Mouse (Mus musculus): ENCODE data around the gene Olfr70. TPM values are rescaled to one million over a fixed set of nuclear protein-coding genes. Genes with fewer than 3 reads are reported as not detected.

The Olfr70 gene
- polyA plus RNA-seq, 1 experiment from 2014 or later = not detected

Other genes starting within 250 kb of the Olfr70 start
- 2.4 and 4.0 TPM in 2 replicates for gene Cd72, start 246.2 kb downstream of the Olfr70 start, polyA plus RNA-seq (2014; fragmentation: Nextera tagmentation; extraction: Ambion mirVana)
- not detected in 2 replicates for gene Sit1, start 217.1 kb downstream of the Olfr70 start, polyA plus RNA-seq (2014; fragmentation: Nextera tagmentation; extraction: Ambion mirVana)
- gene Ccdc107, start 207.9 kb downstream of the Olfr70 start, polyA plus RNA-seq (2014; fragmentation: Nextera tagmentation; extraction: Ambion mirVana) = 58.3 and 58.9 TPM in 2 replicates
- 45.6 and 48.2 TPM in 2 replicates for gene Arhgef39, start 201.1 kb downstream of the Olfr70 start, polyA plus RNA-seq (2014; fragmentation: Nextera tagmentation; extraction: Ambion mirVana)
- 0.65 and 1.1 TPM in 2 replicates for gene Car9, start 193.8 kb downstream of the Olfr70 start, polyA plus RNA-seq (2014; fragmentation: Nextera tagmentation; extraction: Ambion mirVana)
- 104 and 110 TPM in 2 replicates for gene Tpm2, start 177.0 kb downstream of the Olfr70 start, polyA plus RNA-seq (2014; fragmentation: Nextera tagmentation; extraction: Ambion mirVana)
- gene Creb3, start 138.5 kb downstream of the Olfr70 start, polyA plus RNA-seq (2014; fragmentation: Nextera tagmentation; extraction: Ambion mirVana) = 39.4 and 43.3 TPM in 2 replicates
- gene Tln1, start 138.1 kb downstream of the Olfr70 start, polyA plus RNA-seq (2014; fragmentation: Nextera tagmentation; extraction: Ambion mirVana) = 39.1 and 39.5 TPM in 2 replicates
- 32.6 and 34.1 TPM in 2 replicates for gene Rgp1, start 122.1 kb downstream of the Olfr70 start, polyA plus RNA-seq (2014; fragmentation: Nextera tagmentation; extraction: Ambion mirVana)
- gene Gba2, start 121.9 kb downstream of the Olfr70 start, polyA plus RNA-seq (2014; fragmentation: Nextera tagmentation; extraction: Ambion mirVana) = 20.7 and 20.8 TPM in 2 replicates
- 2.3 TPM in 1 of 2 replicates, not detected in the other for gene Msmp, start 116.3 kb downstream of the Olfr70 start, polyA plus RNA-seq (2014; fragmentation: Nextera tagmentation; extraction: Ambion mirVana)
- gene Npr2, start 68.9 kb downstream of the Olfr70 start, polyA plus RNA-seq (2014; fragmentation: Nextera tagmentation; extraction: Ambion mirVana) = 7.9 and 8.1 TPM in 2 replicates
- 0.89 and 1.1 TPM in 2 replicates for gene Spag8, start 47.2 kb downstream of the Olfr70 start, polyA plus RNA-seq (2014; fragmentation: Nextera tagmentation; extraction: Ambion mirVana)
- gene Hint2, start 44.3 kb downstream of the Olfr70 start, polyA plus RNA-seq (2014; fragmentation: Nextera tagmentation; extraction: Ambion mirVana) = 71.4 and 73.9 TPM in 2 replicates
- gene Tmem8b, start 31.8 kb downstream of the Olfr70 start, polyA plus RNA-seq (2014; fragmentation: Nextera tagmentation; extraction: Ambion mirVana) = 2.7 and 2.8 TPM in 2 replicates
- gene Fam221b, start 31.7 kb downstream of the Olfr70 start, polyA plus RNA-seq (2014; fragmentation: Nextera tagmentation; extraction: Ambion mirVana) = 2.6 and 3.0 TPM in 2 replicates
- not detected in 2 replicates for gene Olfr71, start 9.4 kb upstream of the Olfr70 start, polyA plus RNA-seq (2014; fragmentation: Nextera tagmentation; extraction: Ambion mirVana)
- gene Hrct1, start 26.4 kb upstream of the Olfr70 start, polyA plus RNA-seq (2014; fragmentation: Nextera tagmentation; extraction: Ambion mirVana) = 0.29 TPM in 1 of 2 replicates, not detected in the other
- 0.20 and 0.27 TPM in 2 replicates for gene Spaar, start 29.2 kb upstream of the Olfr70 start, polyA plus RNA-seq (2014; fragmentation: Nextera tagmentation; extraction: Ambion mirVana)
- gene Olfr159, start 70.2 kb upstream of the Olfr70 start, polyA plus RNA-seq (2014; fragmentation: Nextera tagmentation; extraction: Ambion mirVana) = not detected in 2 replicates
- gene Olfr156, start 123.1 kb upstream of the Olfr70 start, polyA plus RNA-seq (2014; fragmentation: Nextera tagmentation; extraction: Ambion mirVana) = 0.16 and 0.34 TPM in 2 replicates
- not detected in 2 replicates for gene Olfr157, start 139.4 kb upstream of the Olfr70 start, polyA plus RNA-seq (2014; fragmentation: Nextera tagmentation; extraction: Ambion mirVana)
- not detected in 2 replicates for gene Olfr155, start 150.8 kb upstream of the Olfr70 start, polyA plus RNA-seq (2014; fragmentation: Nextera tagmentation; extraction: Ambion mirVana)
- gene Reck, start 174.7 kb upstream of the Olfr70 start, polyA plus RNA-seq (2014; fragmentation: Nextera tagmentation; extraction: Ambion mirVana) = 25.7 and 26.1 TPM in 2 replicates

All from limb, embryonic 11.5 days (tissue).